Mouse (Mus musculus): ENCODE results near the gene Sumo2. TPM values are rescaled to one million over a fixed set of nuclear protein-coding genes. Genes with fewer than 3 reads are reported as not detected.
"Not testable (repeated sequence)": the region's sequence is repeated elsewhere in the genome, so short reads cannot be mapped to it uniquely, and the experiment has no call there.

Gene Sumo2
- polyA plus RNA-seq, 1 experiment from 2014 or later, result 532 TPM

GRCm38 (mm10) chr11:115481553-115482259 lies 54.4 kb downstream of the Sumo2 start:
- Histone ChIP-seq H3K36me3 (no peaks in the 10 kb centered on the region), H3K9me3 (replicated peaks) (no peaks in the 10 kb centered on the region), H3K4me2 (no peak overlapping the region), H3K4me3 (replicated peaks) (no peak overlapping the region), H3K27me3 (no peaks in the 10 kb centered on the region), H3K9ac (no peak overlapping the region), H3K27ac (no peak overlapping the region), H3K4me1 (replicated peaks) (peaks cover 8% of the 10 kb centered on the region)
- ATAC-seq (ENCODE audit: low read depth) (no peak), DNase-seq (no peak)
- WGBS (ENCODE audit: insufficient replicate concordance), result 74% methylated on average over 6 of the region's 6 CpGs

GRCm38 (mm10) chr11:115478296-115478938 lies 57.7 kb downstream of the Sumo2 start:
- H3K27ac ChIP-seq, result no peak overlapping the region
- H3K4me1 ChIP-seq (replicated peaks), result peaks cover 37% of the 10 kb centered on the region
- H3K4me2 ChIP-seq, result no peak overlapping the region
- no peaks in the 10 kb centered on the region for H3K9me3 ChIP-seq (replicated peaks)
- no peak overlapping the region for H3K4me3 ChIP-seq (replicated peaks)
- H3K27me3 ChIP-seq, result no peaks in the 10 kb centered on the region
- no peaks in the 10 kb centered on the region for H3K36me3 ChIP-seq
- ATAC-seq (ENCODE audit: low read depth) (no peak), DNase-seq (no peak)
- H3K9ac ChIP-seq, result no peak overlapping the region
- 65% methylated on average over 9 of the region's 9 CpGs for WGBS (ENCODE audit: insufficient replicate concordance)

GRCm38 (mm10) chr11:115477388-115477787 lies 58.7 kb downstream of the Sumo2 start:
- not testable (repeated sequence) for H3K36me3 ChIP-seq; ATAC-seq (ENCODE audit: low read depth); H3K9me3 ChIP-seq (replicated peaks); DNase-seq; H3K9ac ChIP-seq; H3K27me3 ChIP-seq
- 0 out of 2 replicates have a peak overlapping the region, but pooled peaks have one; percentile 27 for H3K27ac ChIP-seq
- H3K4me3 ChIP-seq (replicated peaks), result 0 out of 2 replicates have a peak overlapping the region, but pooled peaks have one; percentile 89
- peaks cover 44% of the 10 kb centered on the region for H3K4me1 ChIP-seq (replicated peaks)
- 47% methylated on average over 7 of the region's 7 CpGs for WGBS (ENCODE audit: insufficient replicate concordance)
- peak overlapping the region; percentile 96 for H3K4me2 ChIP-seq

GRCm38 (mm10) chr11:115476630-115477029 lies 59.4 kb downstream of the Sumo2 start:
- H3K4me1 ChIP-seq (replicated peaks), result peaks cover 45% of the 10 kb centered on the region
- H3K4me3 ChIP-seq (replicated peaks), result peak overlapping the region; percentile 89
- not testable (repeated sequence) for ATAC-seq (ENCODE audit: low read depth); DNase-seq; H3K27me3 ChIP-seq; H3K9me3 ChIP-seq (replicated peaks); H3K36me3 ChIP-seq
- WGBS (ENCODE audit: insufficient replicate concordance), result 75% methylated on average over 4 of the region's 4 CpGs
- H3K9ac ChIP-seq, result peak overlapping the region; percentile 90
- H3K27ac ChIP-seq, result 0 out of 2 replicates have a peak overlapping the region, but pooled peaks have one; percentile 27
- peak overlapping the region; percentile 96 for H3K4me2 ChIP-seq

GRCm38 (mm10) chr11:115475758-115476237 lies 60.3 kb downstream of the Sumo2 start:
- 2% methylated on average over 28 of the region's 28 CpGs for WGBS (ENCODE audit: insufficient replicate concordance)
- H3K9ac ChIP-seq, result peak overlapping the region; percentile 90
- peak overlapping the region; percentile 78 for H3K27ac ChIP-seq
- DNase-seq (no peak), ATAC-seq (ENCODE audit: low read depth) (peak; percentile 45)
- peak overlapping the region; percentile 89 for H3K4me3 ChIP-seq (replicated peaks)
- H3K36me3 ChIP-seq, result no peaks in the 10 kb centered on the region
- H3K4me2 ChIP-seq, result peak overlapping the region; percentile 96
- peaks cover 45% of the 10 kb centered on the region for H3K4me1 ChIP-seq (replicated peaks)
- no peaks in the 10 kb centered on the region for H3K9me3 ChIP-seq (replicated peaks)
- H3K27me3 ChIP-seq, result no peaks in the 10 kb centered on the region

GRCm38 (mm10) chr11:115475025-115475757 lies 60.9 kb downstream of the Sumo2 start, which contains the start of gene Armc7:
Gene Armc7, plus strand, starts transcription at chr11:115475667.
- peak within 1 kb of the TSS; percentile 89 for H3K4me3 ChIP-seq (replicated peaks)
- H3K36me3 ChIP-seq, result no peaks in the 10 kb centered on the region
- peak within 1 kb of the TSS; percentile 96 for H3K4me2 ChIP-seq
- peak within 1 kb of the TSS; percentile 78 for H3K27ac ChIP-seq
- no peaks in the 10 kb centered on the region for H3K27me3 ChIP-seq
- DNase-seq (peak; percentile 91), ATAC-seq (ENCODE audit: low read depth) (peak; percentile 97)
- no peaks in the 10 kb centered on the region; the same call in 1 of the 2 replicates for H3K9me3 ChIP-seq (replicated peaks)
- H3K9ac ChIP-seq, result peak within 1 kb of the TSS; percentile 90
- WGBS (ENCODE audit: insufficient replicate concordance), result under 1% methylated on average over 26 of the region's 26 CpGs
- peaks cover 45% of the 10 kb centered on the region for H3K4me1 ChIP-seq (replicated peaks)

- peak overlapping the region; percentile 30; the same call in 1 of the 2 replicates for H3K9ac ChIP-seq
- H3K4me1 ChIP-seq (replicated peaks), result peaks cover 45% of the 10 kb centered on the region
Observed at GRCm38 (mm10) chr11:115473626-115474275, 62.3 kb downstream of the Sumo2 start.

More at GRCm38 (mm10) chr11:115473626-115474275, 62.3 kb downstream of the Sumo2 start:
- ATAC-seq (ENCODE audit: low read depth) (peak; percentile 34), DNase-seq (peak; percentile 89)
- no peaks in the 10 kb centered on the region for H3K36me3 ChIP-seq
- H3K27ac ChIP-seq, result peak overlapping the region; percentile 78
- WGBS (ENCODE audit: insufficient replicate concordance), result 25% methylated on average over 15 of the region's 15 CpGs
- peak overlapping the region; percentile 34 for H3K4me2 ChIP-seq
- H3K9me3 ChIP-seq (replicated peaks), result no peaks in the 10 kb centered on the region; the same call in 1 of the 2 replicates
- no peaks in the 10 kb centered on the region for H3K27me3 ChIP-seq
- no peak overlapping the region for H3K4me3 ChIP-seq (replicated peaks)

Other genes starting within 250 kb of the Sumo2 start
- 2.0 and 2.2 TPM in 2 replicates for gene Fads6, start 238.6 kb downstream of the Sumo2 start, polyA plus RNA-seq (2015; fragmentation: Nextera tagmentation; extraction: Ambion mirVana)
- not detected in 2 replicates for gene Otop2, start 229.1 kb downstream of the Sumo2 start, polyA plus RNA-seq (2015; fragmentation: Nextera tagmentation; extraction: Ambion mirVana)
- 0.07 and 0.14 TPM in 2 replicates for gene Ush1g, start 214.2 kb downstream of the Sumo2 start, polyA plus RNA-seq (2015; fragmentation: Nextera tagmentation; extraction: Ambion mirVana)
- gene Otop3, start 201.5 kb downstream of the Sumo2 start, polyA plus RNA-seq (2015; fragmentation: Nextera tagmentation; extraction: Ambion mirVana), result not detected in 2 replicates
- gene Hid1, start 168.5 kb downstream of the Sumo2 start, polyA plus RNA-seq (2015; fragmentation: Nextera tagmentation; extraction: Ambion mirVana), result 1.1 and 1.2 TPM in 2 replicates
- gene Cdr2l, start 154.4 kb downstream of the Sumo2 start, polyA plus RNA-seq (2015; fragmentation: Nextera tagmentation; extraction: Ambion mirVana), result 1.5 and 1.7 TPM in 2 replicates
- gene Mrpl58, start 132.5 kb downstream of the Sumo2 start, polyA plus RNA-seq (2015; fragmentation: Nextera tagmentation; extraction: Ambion mirVana), result 103 and 104 TPM in 2 replicates
- 633 and 650 TPM in 2 replicates for gene Atp5h, start 116.3 kb downstream of the Sumo2 start, polyA plus RNA-seq (2015; fragmentation: Nextera tagmentation; extraction: Ambion mirVana)
- 2.5 and 4.1 TPM in 2 replicates for gene Kctd2, start 116.1 kb downstream of the Sumo2 start, polyA plus RNA-seq (2015; fragmentation: Nextera tagmentation; extraction: Ambion mirVana)
- 0.16 and 0.27 TPM in 2 replicates for gene Trim80, start 95.7 kb downstream of the Sumo2 start, polyA plus RNA-seq (2015; fragmentation: Nextera tagmentation; extraction: Ambion mirVana)
- gene Slc16a5, start 73.8 kb downstream of the Sumo2 start, polyA plus RNA-seq (2015; fragmentation: Nextera tagmentation; extraction: Ambion mirVana), result 0.06 TPM in 1 of 2 replicates, not detected in the other
- gene Armc7, start 60.6 kb downstream of the Sumo2 start, polyA plus RNA-seq (2015; fragmentation: Nextera tagmentation; extraction: Ambion mirVana), result 3.2 and 3.7 TPM in 2 replicates
- 60.8 and 64.6 TPM in 2 replicates for gene Nt5c, start 44.4 kb downstream of the Sumo2 start, polyA plus RNA-seq (2015; fragmentation: Nextera tagmentation; extraction: Ambion mirVana)
- gene Jpt1, start 21.9 kb downstream of the Sumo2 start, polyA plus RNA-seq (2015; fragmentation: Nextera tagmentation; extraction: Ambion mirVana), result 292 and 314 TPM in 2 replicates
- 158 and 175 TPM in 2 replicates for gene Nup85, start 28.2 kb upstream of the Sumo2 start, polyA plus RNA-seq (2015; fragmentation: Nextera tagmentation; extraction: Ambion mirVana)
- gene Mrps7, start 67.6 kb upstream of the Sumo2 start, polyA plus RNA-seq (2015; fragmentation: Nextera tagmentation; extraction: Ambion mirVana), result 71.5 and 77.4 TPM in 2 replicates
- gene Gga3, start 67.8 kb upstream of the Sumo2 start, polyA plus RNA-seq (2015; fragmentation: Nextera tagmentation; extraction: Ambion mirVana), result 8.5 and 10.5 TPM in 2 replicates
- gene Mif4gd, start 76.7 kb upstream of the Sumo2 start, polyA plus RNA-seq (2015; fragmentation: Nextera tagmentation; extraction: Ambion mirVana), result 26.8 and 30.3 TPM in 2 replicates
- gene Slc25a19, start 92.0 kb upstream of the Sumo2 start, polyA plus RNA-seq (2015; fragmentation: Nextera tagmentation; extraction: Ambion mirVana), result 12.2 and 15.8 TPM in 2 replicates
- gene Grb2, start 172.3 kb upstream of the Sumo2 start, polyA plus RNA-seq (2015; fragmentation: Nextera tagmentation; extraction: Ambion mirVana), result 56.7 and 63.5 TPM in 2 replicates
- gene Tmem94, start 229.2 kb upstream of the Sumo2 start, polyA plus RNA-seq (2015; fragmentation: Nextera tagmentation; extraction: Ambion mirVana), result 8.2 and 10.9 TPM in 2 replicates